Mouse (Mus musculus): ENCODE data around the gene Usp31.

- TF ChIP-seq CTCF (IDR thresholded peaks at IDR 0.05; ENCODE audit: extremely low read depth, insufficient read length, insufficient replicate concordance, low read depth, low read length) (no peak), POLR2A (IDR thresholded peaks at IDR 0.05; ENCODE audit: low read depth, low read length) (no peak)
These were observed 47.7 kb upstream of the Usp31 start for GRCm38 (mm10) chr7:121754748-121755147.
